Mouse (Mus musculus): Measurements from ENCODE around the gene Cntrob. TPM values are rescaled to one million over a fixed set of nuclear protein-coding genes. Genes with fewer than 3 reads are reported as not detected.

The Cntrob gene
- polyA plus RNA-seq, 1 experiment from 2014 or later: 10.3 TPM

- no peak for ATAC-seq (ENCODE audit: low read depth)
- no peak overlapping the region for H3K4me2 ChIP-seq (ENCODE audit: low read depth, low read length)
- H3K9me3 ChIP-seq (ENCODE audit: control insufficient read depth, low read length): no peaks in the 10 kb centered on the region
- H3K4me1 ChIP-seq (ENCODE audit: control insufficient read depth, insufficient read depth, low read length): no peaks in the 10 kb centered on the region
- H3K27ac ChIP-seq (ENCODE audit: low read depth, low read length): no peak overlapping the region
- WGBS: 96% methylated on average over 2 of the region's 2 CpGs
- H3K4me3 ChIP-seq (ENCODE audit: low read depth, low read length): no peak overlapping the region
- H3K36me3 ChIP-seq (ENCODE audit: control insufficient read depth, insufficient read depth, low read length): peaks cover 14% of the 10 kb centered on the region; the same call in 1 of the 2 replicates
- no peaks in the 10 kb centered on the region for H3K27me3 ChIP-seq (ENCODE audit: control insufficient read depth, insufficient read depth, low read length)
- no peak overlapping the region for H3K9ac ChIP-seq (replicated peaks; ENCODE audit: low read depth, low read length)
Measured at GRCm38 (mm10) chr11:69297799-69298198, 25.8 kb downstream of the Cntrob start.

- H3K9me3 ChIP-seq (ENCODE audit: control insufficient read depth, low read length): no peaks in the 10 kb centered on the region
- no peak overlapping the region for H3K4me2 ChIP-seq (ENCODE audit: low read depth, low read length)
- no peak overlapping the region for H3K4me3 ChIP-seq (ENCODE audit: low read depth, low read length)
- H3K27ac ChIP-seq (ENCODE audit: low read depth, low read length): no peak overlapping the region
- H3K9ac ChIP-seq (replicated peaks; ENCODE audit: low read depth, low read length): no peak overlapping the region
- 85% methylated on average over 3 of the region's 3 CpGs for WGBS
- no peaks in the 10 kb centered on the region for H3K4me1 ChIP-seq (ENCODE audit: control insufficient read depth, insufficient read depth, low read length)
- no peaks in the 10 kb centered on the region for H3K27me3 ChIP-seq (ENCODE audit: control insufficient read depth, insufficient read depth, low read length)
- H3K36me3 ChIP-seq (ENCODE audit: control insufficient read depth, insufficient read depth, low read length): peaks cover 7% of the 10 kb centered on the region; the same call in 1 of the 2 replicates
- no peak for ATAC-seq (ENCODE audit: low read depth)
Measured at GRCm38 (mm10) chr11:69295286-69295685, 28.3 kb downstream of the Cntrob start.

GRCm38 (mm10) chr11:69291111-69291510 lies 32.5 kb downstream of the Cntrob start:
- Histone ChIP-seq H3K9ac (replicated peaks; ENCODE audit: low read depth, low read length) (no peak overlapping the region), H3K4me2 (ENCODE audit: low read depth, low read length) (no peak overlapping the region), H3K4me3 (ENCODE audit: low read depth, low read length) (no peak overlapping the region), H3K27ac (ENCODE audit: low read depth, low read length) (no peak overlapping the region), H3K36me3 (ENCODE audit: control insufficient read depth, insufficient read depth, low read length) (no peaks in the 10 kb centered on the region), H3K27me3 (ENCODE audit: control insufficient read depth, insufficient read depth, low read length) (no peaks in the 10 kb centered on the region), H3K4me1 (ENCODE audit: control insufficient read depth, insufficient read depth, low read length) (no peaks in the 10 kb centered on the region), H3K9me3 (ENCODE audit: control insufficient read depth, low read length) (no peaks in the 10 kb centered on the region)
- 95% methylated on average over 5 of the region's 5 CpGs for WGBS
- ATAC-seq (ENCODE audit: low read depth): no peak

- H3K36me3 ChIP-seq (ENCODE audit: control insufficient read depth, insufficient read depth, low read length): no peaks in the 10 kb centered on the region
- H3K9ac ChIP-seq (replicated peaks; ENCODE audit: low read depth, low read length): no peak overlapping the region
- H3K4me3 ChIP-seq (ENCODE audit: low read depth, low read length): no peak overlapping the region
- no peak for ATAC-seq (ENCODE audit: low read depth)
- no peaks in the 10 kb centered on the region for H3K27me3 ChIP-seq (ENCODE audit: control insufficient read depth, insufficient read depth, low read length)
- no peaks in the 10 kb centered on the region for H3K4me1 ChIP-seq (ENCODE audit: control insufficient read depth, insufficient read depth, low read length)
- H3K9me3 ChIP-seq (ENCODE audit: control insufficient read depth, low read length): no peaks in the 10 kb centered on the region
- 72% methylated on average over 5 of the region's 5 CpGs for WGBS
- H3K4me2 ChIP-seq (ENCODE audit: low read depth, low read length): no peak overlapping the region
- H3K27ac ChIP-seq (ENCODE audit: low read depth, low read length): no peak overlapping the region
Measured at GRCm38 (mm10) chr11:69277267-69277666, 46.3 kb downstream of the Cntrob start.

- no peak overlapping the region for H3K4me3 ChIP-seq (ENCODE audit: low read depth, low read length)
- H3K4me1 ChIP-seq (ENCODE audit: control insufficient read depth, insufficient read depth, low read length): no peaks in the 10 kb centered on the region
- H3K9ac ChIP-seq (replicated peaks; ENCODE audit: low read depth, low read length): no peak overlapping the region
- WGBS: 73% methylated on average over 2 of the region's 2 CpGs
- no peaks in the 10 kb centered on the region for H3K27me3 ChIP-seq (ENCODE audit: control insufficient read depth, insufficient read depth, low read length)
- no peaks in the 10 kb centered on the region for H3K36me3 ChIP-seq (ENCODE audit: control insufficient read depth, insufficient read depth, low read length)
- no peak overlapping the region for H3K4me2 ChIP-seq (ENCODE audit: low read depth, low read length)
- no peaks in the 10 kb centered on the region for H3K9me3 ChIP-seq (ENCODE audit: control insufficient read depth, low read length)
- no peak overlapping the region for H3K27ac ChIP-seq (ENCODE audit: low read depth, low read length)
- no peak for ATAC-seq (ENCODE audit: low read depth)
Measured at GRCm38 (mm10) chr11:69276081-69276480, 47.5 kb downstream of the Cntrob start.

GRCm38 (mm10) chr11:69275650-69276049 lies 47.9 kb downstream of the Cntrob start:
- Histone ChIP-seq H3K4me2 (ENCODE audit: low read depth, low read length) (no peak overlapping the region), H3K27ac (ENCODE audit: low read depth, low read length) (no peak overlapping the region), H3K9me3 (ENCODE audit: control insufficient read depth, low read length) (no peaks in the 10 kb centered on the region), H3K27me3 (ENCODE audit: control insufficient read depth, insufficient read depth, low read length) (no peaks in the 10 kb centered on the region), H3K4me1 (ENCODE audit: control insufficient read depth, insufficient read depth, low read length) (no peaks in the 10 kb centered on the region), H3K9ac (replicated peaks; ENCODE audit: low read depth, low read length) (no peak overlapping the region), H3K4me3 (ENCODE audit: low read depth, low read length) (no peak overlapping the region), H3K36me3 (ENCODE audit: control insufficient read depth, insufficient read depth, low read length) (no peaks in the 10 kb centered on the region)
- ATAC-seq (ENCODE audit: low read depth): no peak
- 80% methylated on average over 6 of the region's 6 CpGs for WGBS

GRCm38 (mm10) chr11:69272122-69272740 lies 51.3 kb downstream of the Cntrob start:
- H3K4me2 ChIP-seq (ENCODE audit: low read depth, low read length): no peak overlapping the region
- H3K27ac ChIP-seq (ENCODE audit: low read depth, low read length): no peak overlapping the region
- no peak overlapping the region for H3K4me3 ChIP-seq (ENCODE audit: low read depth, low read length)
- H3K4me1 ChIP-seq (ENCODE audit: control insufficient read depth, insufficient read depth, low read length): no peaks in the 10 kb centered on the region
- no peak overlapping the region for H3K9ac ChIP-seq (replicated peaks; ENCODE audit: low read depth, low read length)
- H3K36me3 ChIP-seq (ENCODE audit: control insufficient read depth, insufficient read depth, low read length): no peaks in the 10 kb centered on the region
- WGBS: 44% methylated on average over 16 of the region's 16 CpGs
- no peaks in the 10 kb centered on the region for H3K9me3 ChIP-seq (ENCODE audit: control insufficient read depth, low read length)
- no peak for ATAC-seq (ENCODE audit: low read depth)
- H3K27me3 ChIP-seq (ENCODE audit: control insufficient read depth, insufficient read depth, low read length): no peaks in the 10 kb centered on the region

GRCm38 (mm10) chr11:69269575-69269974 lies 54.0 kb downstream of the Cntrob start:
- WGBS: 22% methylated on average over 13 of the region's 13 CpGs
- Histone ChIP-seq H3K4me2 (ENCODE audit: low read depth, low read length) (no peak overlapping the region), H3K27ac (ENCODE audit: low read depth, low read length) (no peak overlapping the region), H3K9ac (replicated peaks; ENCODE audit: low read depth, low read length) (no peak overlapping the region), H3K9me3 (ENCODE audit: control insufficient read depth, low read length) (no peaks in the 10 kb centered on the region), H3K27me3 (ENCODE audit: control insufficient read depth, insufficient read depth, low read length) (no peaks in the 10 kb centered on the region), H3K36me3 (ENCODE audit: control insufficient read depth, insufficient read depth, low read length) (no peaks in the 10 kb centered on the region), H3K4me3 (ENCODE audit: low read depth, low read length) (no peak overlapping the region), H3K4me1 (ENCODE audit: control insufficient read depth, insufficient read depth, low read length) (0 out of 2 replicates have a peak, but pooled peaks cover 12% of the 10 kb centered on the region)
- ATAC-seq (ENCODE audit: low read depth): no peak; the same call in 1 of the 2 replicates

GRCm38 (mm10) chr11:69268100-69268499 lies 55.5 kb downstream of the Cntrob start:
- Histone ChIP-seq H3K9ac (replicated peaks; ENCODE audit: low read depth, low read length) (no peak overlapping the region), H3K27me3 (ENCODE audit: control insufficient read depth, insufficient read depth, low read length) (no peaks in the 10 kb centered on the region), H3K4me1 (ENCODE audit: control insufficient read depth, insufficient read depth, low read length) (0 out of 2 replicates have a peak, but pooled peaks cover 12% of the 10 kb centered on the region), H3K9me3 (ENCODE audit: control insufficient read depth, low read length) (no peaks in the 10 kb centered on the region), H3K4me2 (ENCODE audit: low read depth, low read length) (no peak overlapping the region), H3K4me3 (ENCODE audit: low read depth, low read length) (no peak overlapping the region), H3K27ac (ENCODE audit: low read depth, low read length) (no peak overlapping the region), H3K36me3 (ENCODE audit: control insufficient read depth, insufficient read depth, low read length) (no peaks in the 10 kb centered on the region)
- ATAC-seq (ENCODE audit: low read depth): no peak
- WGBS: 84% methylated on average over 13 of the region's 13 CpGs

Data from neural tube, embryonic 14.5 days (tissue).